Mouse (Mus musculus) cerebellum, adult (tissue): ENCODE measurements around the gene Hsf2.

Experiments
- ATAC-seq: cut with Nextera tagmentation; 2 replicates; pipeline ENCODE4 v1.9.2; 2017; ENCODE audit warnings: mild to moderate bottlenecking, moderate library complexity, mixed read lengths; ENCODE audit not compliant: insufficient number of reproducible peaks, low FRiP score, low TSS enrichment

Gene Hsf2

DNA sequence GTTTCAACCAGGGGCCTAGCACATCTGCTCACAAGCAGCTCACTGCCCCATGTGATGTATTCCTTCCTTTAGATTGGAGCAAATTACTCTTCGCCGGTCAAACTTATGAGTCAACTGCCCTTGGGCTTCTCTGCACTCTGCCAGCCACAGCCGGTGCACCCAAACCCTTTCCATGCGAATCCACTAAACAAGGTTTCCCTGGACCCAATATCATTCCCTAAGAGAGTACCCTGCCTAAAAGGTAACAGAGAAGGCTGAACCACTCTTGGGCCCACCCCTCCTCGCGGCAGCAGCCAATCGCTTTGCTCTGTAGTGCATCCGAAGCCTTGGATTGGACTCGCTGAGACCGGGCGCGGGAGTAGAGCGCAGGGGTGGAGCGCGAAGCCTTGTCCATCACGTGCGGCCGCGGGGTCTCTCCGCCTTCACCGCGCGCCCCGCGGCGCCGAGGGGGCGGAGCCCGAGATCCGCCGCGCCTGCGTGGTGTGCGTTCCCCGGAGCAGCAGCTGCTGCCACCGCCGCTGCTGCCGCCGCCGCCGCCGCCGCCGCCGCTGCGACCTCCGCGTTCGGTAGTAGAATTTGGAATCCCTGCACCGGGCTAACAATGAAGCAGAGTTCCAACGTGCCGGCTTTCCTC is at the start of gene Hsf2:
Gene Hsf2, plus strand, starts transcription at position 478 of the 634 bp plus-strand sequence.
- peak; percentile 99 for ATAC-seq

DNA sequence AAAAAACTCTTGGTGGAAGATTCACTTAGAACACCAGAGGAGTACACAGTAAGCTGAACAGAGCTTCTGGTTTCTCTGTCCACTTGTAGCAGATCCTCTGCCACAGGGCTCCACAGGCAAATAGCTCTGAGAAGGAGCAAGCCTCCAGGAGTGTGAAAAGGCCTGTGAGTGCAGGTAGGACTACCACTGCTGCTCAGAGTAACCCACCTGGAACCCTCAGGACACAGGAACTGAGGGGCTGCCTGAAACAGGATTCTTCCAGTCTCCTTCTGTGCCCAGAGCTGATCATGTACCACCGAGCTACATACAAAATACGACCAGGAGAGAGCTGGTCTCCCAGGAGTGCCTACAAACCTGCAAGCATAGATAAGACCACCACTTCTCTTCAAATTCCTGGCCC is 48.3 kb upstream of the Hsf2 start:
- 0 out of 2 replicates have a peak, but pooled peaks have one; percentile 42 for ATAC-seq

DNA sequence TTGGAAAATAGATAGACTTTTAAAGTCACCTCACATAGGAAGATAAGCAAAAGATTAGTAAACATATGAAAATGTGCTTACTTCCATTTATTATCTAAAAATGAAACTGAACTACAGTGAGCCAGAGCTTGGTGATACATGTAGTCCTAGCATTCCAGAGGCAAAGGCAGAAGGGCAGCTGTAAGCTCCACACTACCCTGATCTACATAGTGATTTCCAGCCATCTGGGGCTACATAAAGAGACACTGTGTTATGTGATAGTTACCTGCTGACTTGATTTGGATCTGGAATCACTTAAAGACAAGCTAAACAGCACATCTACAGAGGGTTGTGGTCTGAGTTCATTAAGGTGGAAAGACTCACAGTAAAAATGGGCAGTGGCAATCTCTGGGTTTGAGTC is 45.1 kb upstream of the Hsf2 start:
- ATAC-seq = no peak

DNA sequence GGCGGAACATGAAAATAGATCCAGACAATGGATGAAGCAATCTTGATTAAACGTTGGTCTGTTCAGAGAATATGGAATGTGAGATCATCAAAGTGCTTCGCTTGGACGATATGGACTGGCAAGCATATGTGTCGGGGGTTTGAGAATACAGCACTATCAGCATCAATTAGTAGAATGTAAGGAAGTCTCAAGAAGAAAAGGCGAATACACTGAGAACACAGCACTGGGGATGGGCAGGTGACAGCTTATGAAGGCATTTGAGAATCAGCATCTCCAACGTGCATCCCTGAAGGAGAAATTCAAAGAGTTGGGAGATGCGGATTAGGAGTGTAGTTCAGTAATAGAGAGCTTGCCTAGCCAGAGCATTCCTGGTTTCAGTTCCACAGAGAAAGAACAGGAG is 41.8 kb upstream of the Hsf2 start:
- ATAC-seq = no peak

DNA sequence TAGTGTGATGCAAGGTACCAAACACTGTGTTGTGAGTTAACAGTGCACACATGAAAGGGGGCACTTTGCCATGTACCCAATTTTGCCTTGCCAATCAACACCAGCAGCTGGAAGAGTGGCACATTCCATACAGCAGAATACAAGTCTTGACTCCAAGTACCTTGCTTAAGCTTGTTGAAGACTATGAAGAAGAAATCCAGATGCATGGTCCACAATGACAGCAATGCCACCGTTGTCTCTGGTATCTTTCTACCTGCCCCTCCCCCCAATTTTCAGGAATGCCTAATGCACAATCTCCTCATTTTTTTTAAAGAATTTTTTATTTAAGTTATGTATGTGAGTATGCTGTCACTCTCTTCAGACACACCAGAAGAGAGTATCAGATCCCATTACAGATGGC is 40.5 kb upstream of the Hsf2 start:
- no peak for ATAC-seq

DNA sequence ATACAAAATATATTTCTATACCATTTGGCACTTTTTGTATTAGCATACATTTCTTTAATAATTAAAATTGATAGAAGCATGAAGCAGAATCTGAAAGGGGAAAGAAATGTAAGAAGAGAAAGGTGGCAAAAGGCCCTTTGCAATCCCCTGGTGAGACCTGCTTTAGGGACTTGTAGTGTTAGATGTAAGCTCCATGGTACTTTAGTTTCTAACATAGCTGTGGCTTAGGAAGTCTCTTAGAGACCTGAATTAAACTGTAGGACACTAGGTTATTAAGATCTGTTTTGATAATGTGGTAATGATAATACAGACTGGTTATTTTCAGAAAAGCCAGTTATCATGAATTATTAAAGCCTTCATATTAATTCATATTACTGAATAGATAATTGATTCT is 38.5 kb upstream of the Hsf2 start:
- ATAC-seq = 0 out of 2 replicates have a peak, but pooled peaks have one; percentile 9

DNA sequence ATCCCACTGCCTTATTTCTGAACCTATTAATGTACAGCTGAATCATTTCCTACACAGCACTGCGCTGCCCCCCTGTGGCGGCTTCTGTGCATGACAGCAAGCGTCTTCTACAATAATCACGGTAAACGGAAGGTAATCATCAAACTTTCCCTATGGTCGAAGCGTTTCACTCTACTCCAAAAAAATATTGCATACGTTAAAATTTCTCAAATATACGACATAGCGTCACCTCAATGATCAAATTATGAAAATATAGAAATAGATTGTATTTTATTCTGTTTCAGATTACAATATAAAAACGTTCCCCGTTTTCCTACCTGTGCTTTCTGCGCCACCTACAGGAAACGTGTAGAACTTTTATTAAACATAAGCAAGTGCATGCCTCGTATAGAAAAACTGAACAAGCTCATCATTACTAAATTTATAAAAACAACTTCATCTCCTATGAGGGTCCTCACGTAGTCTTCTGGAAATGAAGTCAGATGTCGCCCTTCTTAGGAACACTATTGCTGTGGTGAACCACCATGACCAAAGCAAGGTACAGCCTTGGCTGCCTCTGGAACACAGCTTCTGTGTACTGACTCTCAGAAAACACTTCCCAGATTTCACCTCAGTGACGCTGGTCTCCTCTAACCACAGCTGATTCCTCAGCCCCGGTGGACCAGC is 38.0 kb upstream of the Hsf2 start:
- peak; percentile 77 for ATAC-seq

DNA sequence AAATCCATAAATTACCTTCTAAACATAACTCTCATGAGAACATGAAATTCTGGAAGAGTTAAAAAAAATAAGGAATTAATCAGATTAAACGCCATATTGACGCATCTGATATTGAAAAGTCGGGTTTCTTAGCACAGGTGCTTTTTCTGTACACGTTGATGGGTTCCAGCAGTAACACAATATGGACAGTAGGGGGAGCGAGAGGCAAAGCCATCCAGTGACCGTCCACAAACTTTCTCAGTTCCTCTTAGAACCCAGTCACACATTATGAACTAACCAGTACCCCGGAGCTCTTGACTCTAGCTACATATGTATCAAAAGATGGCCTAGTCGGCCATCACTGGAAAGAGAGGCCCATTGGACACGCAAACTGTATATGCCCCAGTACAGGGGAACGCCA is 22.9 kb upstream of the Hsf2 start:
- ATAC-seq = 0 out of 2 replicates have a peak, but pooled peaks have one; percentile 61

DNA sequence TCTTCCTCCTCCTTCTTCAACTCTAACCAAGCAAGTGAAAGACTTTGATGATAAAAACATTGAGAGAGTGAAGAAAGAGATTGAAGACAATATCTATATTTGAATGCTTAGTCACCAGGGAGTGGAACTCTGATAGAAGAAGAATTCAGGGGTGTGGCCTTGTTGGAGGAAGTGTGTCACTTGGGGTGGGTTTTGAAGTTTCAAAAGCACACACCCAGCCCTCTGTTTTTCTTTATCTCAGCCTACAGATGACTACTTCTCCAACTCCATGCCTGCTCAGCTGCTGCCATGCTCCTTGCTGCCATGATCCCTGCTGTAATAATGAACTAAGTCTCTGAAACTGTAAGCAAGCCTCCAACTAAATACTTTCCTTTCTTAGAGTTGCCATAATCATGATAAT is 20.4 kb upstream of the Hsf2 start:
- ATAC-seq = no peak

DNA sequence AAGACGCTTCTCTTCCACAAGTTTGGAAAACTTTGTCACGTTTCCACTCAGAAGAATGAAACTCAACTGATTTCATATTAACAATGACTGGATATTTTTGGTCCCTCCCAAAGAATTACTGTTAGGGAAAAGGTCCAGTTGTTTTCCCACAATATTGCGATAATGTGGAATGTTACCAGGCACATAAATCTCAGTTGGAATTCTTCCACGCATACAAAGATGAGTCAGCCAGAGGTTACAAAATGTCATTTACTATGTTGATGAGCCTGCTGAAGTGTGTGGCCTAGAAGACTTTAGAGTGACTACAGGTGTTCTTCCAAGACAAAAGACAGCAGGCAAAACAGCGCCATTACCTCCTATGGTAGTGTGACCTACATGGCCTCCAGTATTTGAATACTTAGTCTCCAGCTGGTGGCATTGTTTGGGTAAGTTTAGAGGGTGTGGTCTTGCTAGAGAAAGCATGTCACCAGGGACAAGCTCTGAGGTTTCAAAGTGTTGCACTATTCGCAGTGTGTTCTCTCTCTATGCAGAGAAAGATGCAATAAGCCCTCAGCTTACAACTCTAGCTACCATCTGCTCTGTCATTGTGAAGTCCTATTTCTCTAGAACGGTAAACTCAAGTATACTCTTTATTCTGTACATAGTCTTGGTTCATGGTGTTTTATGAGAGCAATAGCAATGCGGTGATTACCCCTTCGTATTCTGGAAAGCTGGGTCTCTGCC is 8.9 kb upstream of the Hsf2 start:
- no peak for ATAC-seq

DNA sequence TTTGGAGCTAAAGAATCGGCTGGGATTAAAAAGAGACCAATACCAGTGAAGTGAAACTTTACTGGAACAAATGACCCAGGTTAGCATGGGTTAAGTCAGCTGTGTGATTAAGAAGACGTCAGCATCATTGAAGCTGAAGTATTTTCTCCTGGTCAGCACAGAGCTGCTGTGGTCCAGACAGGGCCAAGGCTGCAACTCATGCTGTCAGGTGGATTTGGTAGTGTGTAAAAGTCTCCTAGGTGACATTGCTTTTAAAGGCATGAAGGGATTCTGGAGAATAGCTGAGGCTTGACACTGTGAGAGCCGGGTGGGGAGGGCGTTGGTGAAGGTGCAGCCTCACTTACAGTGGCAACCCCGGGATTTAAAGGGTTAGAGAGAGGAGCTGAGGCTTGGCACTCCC is 4.5 kb upstream of the Hsf2 start:
- no peak for ATAC-seq

DNA sequence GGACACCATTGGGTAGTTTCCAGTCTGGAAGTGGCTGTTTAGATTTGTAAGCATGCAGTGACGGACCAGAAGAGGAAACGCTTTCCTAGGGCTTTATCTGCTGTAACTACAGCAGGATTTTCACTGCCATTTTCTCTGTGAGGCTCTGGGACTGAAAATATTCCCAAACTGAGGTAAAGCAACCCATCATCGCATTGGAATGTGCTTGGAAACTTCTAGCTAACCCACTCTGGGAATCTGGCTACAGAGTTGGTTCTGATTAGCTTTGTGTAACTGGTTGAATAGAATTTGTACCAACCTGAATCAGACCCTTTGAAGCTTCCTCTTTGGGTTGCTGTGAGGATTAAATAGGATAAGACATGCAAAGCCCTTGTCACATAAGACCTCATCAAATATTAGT is 1.4 kb upstream of the Hsf2 start:
- no peak for ATAC-seq

DNA sequence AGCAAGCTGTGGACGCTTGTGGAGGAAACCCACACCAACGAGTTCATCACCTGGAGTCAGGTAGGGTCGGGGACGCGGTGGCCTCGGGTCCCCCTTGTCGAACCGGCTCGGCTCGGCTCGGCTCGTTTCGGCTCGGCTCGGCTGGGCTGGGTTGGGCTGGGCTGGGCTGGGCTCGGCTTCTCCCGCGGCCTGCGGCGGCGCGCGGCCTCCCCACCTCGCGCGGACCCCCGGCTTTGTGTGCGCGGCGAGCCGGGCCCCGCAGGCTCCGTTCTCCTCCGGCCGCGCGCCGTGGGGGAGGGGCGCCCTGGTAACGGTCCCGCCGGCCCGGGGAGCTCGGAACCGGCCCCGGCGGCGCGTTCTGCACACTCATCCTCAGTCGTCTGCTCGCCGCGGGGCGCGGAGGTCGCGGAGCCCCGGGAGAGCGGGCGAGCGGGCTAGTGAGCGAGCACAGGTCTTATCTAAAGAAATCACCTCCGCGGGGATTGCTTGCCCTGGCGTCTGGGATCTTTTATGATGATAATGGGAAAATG is 422 bp downstream of the Hsf2 start:
- ATAC-seq = peak; percentile 85

DNA sequence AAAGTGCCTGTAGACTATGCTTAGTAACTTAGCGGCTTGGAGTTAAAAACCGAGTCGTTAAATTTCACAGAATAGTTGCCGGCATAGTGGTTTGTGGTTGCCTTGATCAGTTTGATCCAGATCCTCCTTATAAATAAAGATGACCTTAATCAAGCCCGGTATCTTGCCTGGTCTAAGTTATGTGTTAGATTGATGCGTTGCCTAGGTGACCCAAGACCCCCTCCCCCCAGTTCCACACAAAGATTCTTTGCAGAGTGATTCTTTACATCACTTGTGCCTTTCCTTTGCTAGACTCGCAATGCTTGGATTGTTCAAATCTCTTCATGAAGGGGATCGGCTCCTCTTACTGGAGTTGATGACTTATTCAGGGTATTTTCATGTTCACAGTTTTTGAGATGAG is 1.0 kb downstream of the Hsf2 start:
- no peak for ATAC-seq

DNA sequence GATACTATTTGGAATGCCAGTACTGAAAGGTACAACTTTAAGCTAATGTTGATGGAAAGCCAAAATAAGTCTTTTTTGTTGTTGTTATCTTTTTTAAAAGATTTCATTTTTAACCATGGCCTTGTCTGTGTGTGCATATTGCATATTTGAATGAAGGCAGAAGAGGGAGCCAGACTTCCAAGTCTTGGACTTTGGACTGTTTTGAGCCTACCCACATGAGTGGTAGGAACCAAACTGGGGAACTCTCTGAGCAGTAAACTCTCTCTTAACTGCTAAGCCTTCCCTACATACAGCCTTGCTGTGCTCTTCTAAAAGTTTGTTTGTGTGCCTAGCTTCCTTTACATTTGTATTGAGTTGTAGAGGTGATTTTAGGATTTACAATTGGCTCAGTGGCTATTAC is 2.4 kb downstream of the Hsf2 start:
- ATAC-seq = no peak

DNA sequence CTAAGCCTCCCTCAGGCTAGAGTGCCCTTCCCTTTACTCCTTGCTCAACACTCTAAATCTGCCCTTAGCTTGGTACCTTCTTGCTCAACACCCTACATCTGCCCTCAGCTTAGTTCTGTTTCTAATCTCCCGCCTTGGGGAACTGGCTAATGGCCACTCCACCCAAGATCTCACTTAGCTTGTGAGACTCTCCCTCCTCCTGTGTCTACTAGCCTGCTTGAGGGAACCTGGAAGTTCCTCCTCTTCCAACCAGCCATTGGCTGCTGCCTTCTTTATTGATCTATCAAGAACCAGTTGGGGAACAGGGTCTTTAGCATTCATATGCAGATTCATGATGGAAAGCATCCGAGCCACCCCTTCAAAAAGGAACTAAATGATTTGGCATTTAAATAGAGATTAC is 5.9 kb downstream of the Hsf2 start:
- no peak for ATAC-seq

DNA sequence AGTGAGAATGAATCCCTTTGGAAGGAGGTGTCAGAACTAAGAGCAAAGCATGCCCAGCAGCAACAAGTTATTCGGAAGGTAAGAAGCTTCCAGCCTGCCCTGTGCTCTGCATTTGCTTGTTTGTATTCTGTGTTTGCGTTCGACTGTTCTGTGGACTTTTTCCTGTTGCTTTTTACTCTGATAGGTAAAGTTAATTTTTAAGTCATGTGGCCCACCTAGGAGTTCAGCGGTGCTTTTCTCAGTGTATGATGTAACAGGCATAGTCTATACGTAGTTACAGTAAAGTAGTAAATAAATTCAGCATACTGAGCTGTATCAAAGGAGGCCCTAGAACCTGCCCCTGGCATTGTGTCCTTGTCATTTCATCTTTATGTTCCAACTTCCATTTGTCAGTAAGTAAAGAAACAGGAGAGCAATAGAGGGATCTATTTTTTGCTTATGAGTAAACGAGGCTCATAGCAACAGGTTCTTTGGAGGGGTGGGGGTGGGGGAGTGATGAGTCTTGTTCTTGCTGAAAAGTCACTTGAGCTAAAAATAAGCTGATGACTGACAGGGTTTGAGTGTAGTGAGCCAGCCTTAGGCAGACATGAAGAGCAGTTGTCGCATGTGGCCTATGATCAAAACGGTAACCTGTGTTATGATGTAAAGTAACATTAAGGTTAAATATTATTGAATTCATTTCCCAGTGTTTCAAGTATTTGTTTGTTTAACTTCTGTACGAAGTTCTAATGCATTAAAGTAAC is 13.4 kb downstream of the Hsf2 start:
- no peak for ATAC-seq

DNA sequence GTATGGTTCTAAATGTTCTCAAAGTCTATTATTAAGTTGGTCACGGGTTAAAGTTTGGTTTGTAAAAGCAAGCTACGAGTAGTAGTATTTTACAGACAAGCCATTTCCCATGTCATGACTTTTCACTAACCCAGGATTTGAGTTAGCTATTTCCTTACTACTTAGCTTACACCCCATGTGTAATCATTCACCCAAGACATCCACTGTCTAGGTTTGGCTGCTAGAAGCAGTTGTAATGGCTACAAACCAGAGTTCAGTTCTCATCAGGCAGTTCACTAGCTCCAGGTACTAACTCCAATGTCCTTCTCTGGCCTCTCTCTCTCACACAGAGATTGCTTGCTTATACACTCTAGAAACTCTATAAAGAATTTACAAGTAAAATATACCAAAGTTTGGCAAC is 28.4 kb downstream of the Hsf2 start:
- ATAC-seq = no peak

DNA sequence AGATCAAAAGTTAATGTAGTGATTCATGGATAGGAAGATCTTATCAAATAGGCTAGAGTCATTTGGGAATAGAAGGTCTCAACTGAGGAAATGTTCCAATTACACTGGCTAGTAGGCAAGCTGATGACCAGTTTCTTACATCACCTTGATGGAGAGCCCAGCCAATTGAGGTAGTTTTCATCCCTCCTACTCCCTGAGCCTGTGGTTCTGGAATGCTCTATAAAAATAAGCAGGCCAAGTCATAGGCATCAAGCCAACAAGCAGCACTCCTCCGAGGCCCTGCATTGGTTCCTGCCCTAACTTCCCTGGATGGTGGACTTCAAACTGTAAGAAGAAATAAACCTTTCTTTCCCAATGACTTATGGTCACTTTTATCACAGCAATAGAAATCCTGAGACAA is 29.1 kb downstream of the Hsf2 start:
- ATAC-seq = no peak

DNA sequence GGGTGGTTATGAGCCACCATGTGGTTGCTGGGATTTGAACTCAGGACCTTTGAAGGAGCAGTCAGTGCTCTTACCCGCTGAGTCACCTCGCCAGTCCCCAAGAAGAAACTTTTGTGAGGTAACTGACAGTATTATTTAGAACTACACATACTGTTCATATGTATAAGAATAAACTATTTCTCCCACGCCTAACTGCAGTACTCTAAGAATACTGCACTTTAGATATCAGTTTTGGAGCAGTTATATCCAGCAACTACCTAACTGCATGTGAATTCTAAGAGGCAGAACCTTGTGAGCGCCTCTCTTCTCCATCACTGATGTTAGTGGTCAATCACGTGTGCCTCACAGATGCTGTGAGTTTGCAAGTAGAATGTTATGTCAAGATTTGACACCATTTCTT is 40.3 kb downstream of the Hsf2 start:
- no peak for ATAC-seq

DNA sequence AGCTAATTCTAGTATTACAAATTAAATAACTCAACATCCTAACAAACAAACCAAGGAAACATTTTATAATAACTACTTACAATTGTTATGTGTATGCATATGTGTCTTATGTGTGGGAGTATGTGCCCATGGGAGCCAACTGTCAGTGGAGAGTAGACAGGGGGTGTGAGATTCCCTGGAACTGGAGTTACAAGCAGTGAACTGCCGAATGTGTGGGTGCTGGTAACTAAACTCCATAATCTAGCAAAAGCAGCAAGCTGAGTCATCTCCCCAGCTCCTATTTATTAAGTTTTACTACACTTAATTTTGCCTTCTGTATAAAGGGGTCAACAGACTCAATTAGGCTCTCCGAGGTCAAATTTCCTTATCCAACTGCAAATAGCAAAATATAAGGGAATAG is 44.9 kb downstream of the Hsf2 start:
- no peak for ATAC-seq
